Mouse (Mus musculus) ES-Bruce4 (cell line): Measurements from ENCODE around the gene Fiz1. TPM values are rescaled to one million over a fixed set of nuclear protein-coding genes. Genes with fewer than 3 reads are reported as not detected.
A peak's percentile ranks its signal among the peaks of the same experiment; 100 is the strongest.

Source experiments
- H3K27ac ChIP-seq: 2 replicates; pipeline ENCODE4 v1.5.1; 2012; ENCODE audit warnings: low read length, inconsistent platforms; ENCODE audit not compliant: insufficient read depth
- H3K27me3 ChIP-seq: 2 replicates; pipeline ENCODE4 v1.6.1; 2012; ENCODE audit warnings: mild to moderate bottlenecking, low read length, inconsistent platforms; ENCODE audit not compliant: control insufficient read depth, poor library complexity, insufficient read depth, severe bottlenecking
- H3K36me3 ChIP-seq: 2 replicates; pipeline ENCODE4 v1.6.1; 2012; ENCODE audit warnings: inconsistent platforms, mild to moderate bottlenecking, low read length, moderate library complexity; ENCODE audit not compliant: control insufficient read depth, poor library complexity, insufficient read depth, severe bottlenecking
- H3K4me1 ChIP-seq: one replicate; pipeline ENCODE4 v1.8.1; 2011; ENCODE audit warnings: low read length; ENCODE audit not compliant: control insufficient read depth, insufficient read depth
- H3K4me3 ChIP-seq: 2 replicates; pipeline ENCODE4 v1.5.1; 2011; ENCODE audit warnings: low read depth, mild to moderate bottlenecking, low read length
- H3K9ac ChIP-seq: 2 replicates; pipeline ENCODE4 v1.6.1; 2012; ENCODE audit warnings: low read depth, mild to moderate bottlenecking, inconsistent platforms; ENCODE audit not compliant: poor library complexity, severe bottlenecking
- H3K9me3 ChIP-seq: replicated peaks from 2 replicates; pipeline ENCODE4 v1.6.1; 2012; ENCODE audit warnings: mild to moderate bottlenecking, low read length, inconsistent platforms; ENCODE audit not compliant: control insufficient read depth, poor library complexity, insufficient read depth, severe bottlenecking
- CTCF ChIP-seq: IDR thresholded peaks from one replicate; pipeline ENCODE4 v1.8.1; 2011; ENCODE audit warnings: low read depth, low read length
- EP300 ChIP-seq: IDR thresholded peaks from 2 replicates; pipeline ENCODE4 v1.6.1; 2011; ENCODE audit warnings: low read depth, low read length; ENCODE audit not compliant: insufficient read depth
- POLR2A ChIP-seq: IDR thresholded peaks from one replicate; pipeline ENCODE4 v1.8.1; 2011; ENCODE audit warnings: low read length; ENCODE audit not compliant: insufficient read depth
- polyA plus RNA-seq: library from polyadenylated mRNA; stranded (reverse); fragments of >200 nt; gene quantifications from 2 replicates; pipeline ENCODE4 v1.2.4, GENCODE M21; 2011; ENCODE audit warnings: low read depth; ENCODE audit not compliant: missing spikeins, insufficient read depth, insufficient read length

The Fiz1 gene
- polyA plus RNA-seq, 1 experiment = 43.2 TPM

- no peaks in the 10 kb centered on the region for H3K4me1 ChIP-seq
- no peak overlapping the region for H3K9ac ChIP-seq
- no peaks in the 10 kb centered on the region for H3K27me3 ChIP-seq
- H3K27ac ChIP-seq = no peak overlapping the region
- TF ChIP-seq EP300 = no peak
- no peak for TF ChIP-seq CTCF
- TF ChIP-seq POLR2A = no peak
- H3K9me3 ChIP-seq = no peaks in the 10 kb centered on the region
- H3K4me3 ChIP-seq = no peak overlapping the region
- H3K36me3 ChIP-seq = no peaks in the 10 kb centered on the region
Measured at GRCm38 (mm10) chr7:4988250-4988649, 26.2 kb downstream of the Fiz1 start.

GRCm38 (mm10) chr7:4976832-4977231 lies 37.7 kb downstream of the Fiz1 start:
- no peak for TF ChIP-seq EP300
- TF ChIP-seq CTCF = peak; percentile 50
- Histone ChIP-seq H3K27ac (no peak overlapping the region), H3K4me3 (no peak overlapping the region), H3K9ac (no peak overlapping the region), H3K9me3 (no peaks in the 10 kb centered on the region), H3K36me3 (no peaks in the 10 kb centered on the region), H3K4me1 (no peaks in the 10 kb centered on the region), H3K27me3 (no peaks in the 10 kb centered on the region)

GRCm38 (mm10) chr7:4975455-4975854 lies 39.0 kb downstream of the Fiz1 start:
- Histone ChIP-seq H3K9me3 (no peaks in the 10 kb centered on the region), H3K4me3 (no peak overlapping the region), H3K9ac (no peak overlapping the region), H3K4me1 (no peaks in the 10 kb centered on the region), H3K36me3 (no peaks in the 10 kb centered on the region), H3K27me3 (no peaks in the 10 kb centered on the region), H3K27ac (no peak overlapping the region)
- TF ChIP-seq CTCF = no peak
- TF ChIP-seq POLR2A = no peak
- no peak for TF ChIP-seq EP300

- Histone ChIP-seq H3K4me3 (no peak overlapping the region), H3K4me1 (no peaks in the 10 kb centered on the region), H3K36me3 (no peaks in the 10 kb centered on the region), H3K9me3 (no peaks in the 10 kb centered on the region), H3K9ac (no peak overlapping the region), H3K27ac (no peak overlapping the region), H3K27me3 (no peaks in the 10 kb centered on the region)
- no peak for TF ChIP-seq CTCF
- TF ChIP-seq EP300 = no peak
- no peak for TF ChIP-seq POLR2A
Measured at GRCm38 (mm10) chr7:4972321-4973047, 42.0 kb downstream of the Fiz1 start.

GRCm38 (mm10) chr7:4971710-4972109 lies 42.8 kb downstream of the Fiz1 start:
- H3K4me1 ChIP-seq = no peaks in the 10 kb centered on the region
- H3K4me3 ChIP-seq = no peak overlapping the region
- no peaks in the 10 kb centered on the region for H3K9me3 ChIP-seq
- TF ChIP-seq CTCF (no peak), POLR2A (no peak), EP300 (no peak)
- no peak overlapping the region for H3K27ac ChIP-seq
- H3K27me3 ChIP-seq = no peaks in the 10 kb centered on the region
- H3K9ac ChIP-seq = no peak overlapping the region
- no peaks in the 10 kb centered on the region for H3K36me3 ChIP-seq

GRCm38 (mm10) chr7:4971068-4971467 lies 43.4 kb downstream of the Fiz1 start, which contains the start of gene Sbk3:
Gene Sbk3 (minus strand): TSS chr7:4971168.
- H3K9me3 ChIP-seq = no peaks in the 10 kb centered on the region
- no peaks in the 10 kb centered on the region for H3K36me3 ChIP-seq
- H3K9ac ChIP-seq = no peak within 1 kb of the TSS
- H3K27ac ChIP-seq = no peak within 1 kb of the TSS
- H3K4me3 ChIP-seq = no peak within 1 kb of the TSS
- no peaks in the 10 kb centered on the region for H3K27me3 ChIP-seq
- no peak for TF ChIP-seq POLR2A
- TF ChIP-seq EP300 = no peak
- TF ChIP-seq CTCF = no peak
- no peaks in the 10 kb centered on the region for H3K4me1 ChIP-seq
